Mouse (Mus musculus) neural tube, embryonic 14.5 days (tissue): Measurements from ENCODE around the gene Ablim1. TPM values are rescaled to one million over a fixed set of nuclear protein-coding genes. Genes with fewer than 3 reads are reported as not detected.
A peak's percentile ranks its signal among the peaks of the same experiment; 100 is the strongest.

Experiments
- ATAC-seq: fragments of 200-750 bp; cut with Nextera tagmentation; 2 replicates; pipeline ENCODE4 v1.8.0; 2017; ENCODE audit warnings: low read depth, mild to moderate bottlenecking, moderate TSS enrichment, moderate library complexity
- H3K27ac ChIP-seq: fragments of 300-500 bp; sonication (generic); 2 replicates; pipeline ENCODE4 v1.5.1; 2014; ENCODE audit warnings: low read depth, mild to moderate bottlenecking, control low read depth, low read length, moderate library complexity, mixed read lengths
- H3K27me3 ChIP-seq: fragments of 300-500 bp; sonication (generic); 2 replicates; pipeline ENCODE4 v1.6.1; 2014; ENCODE audit warnings: low read length; ENCODE audit not compliant: control insufficient read depth, insufficient read depth
- H3K36me3 ChIP-seq: fragments of 300-500 bp; sonication (generic); 2 replicates; pipeline ENCODE4 v1.6.1; 2014; ENCODE audit warnings: low read length, mixed read lengths; ENCODE audit not compliant: control insufficient read depth, insufficient read depth
- H3K4me1 ChIP-seq: fragments of 300-500 bp; sonication (generic); 2 replicates; pipeline ENCODE4 v1.6.1; 2014; ENCODE audit warnings: low read length; ENCODE audit not compliant: control insufficient read depth, insufficient read depth
- H3K4me2 ChIP-seq: fragments of 300-500 bp; sonication (generic); 2 replicates; pipeline ENCODE4 v1.6.1; 2014; ENCODE audit warnings: mild to moderate bottlenecking, low read depth, low read length, control low read depth
- H3K4me3 ChIP-seq: fragments of 300-500 bp; sonication (generic); 2 replicates; pipeline ENCODE4 v1.5.1; 2014; ENCODE audit warnings: low read depth, low read length, control low read depth, mixed read lengths
- H3K9ac ChIP-seq: fragments of 300-500 bp; sonication (generic); replicated peaks from 2 replicates; pipeline ENCODE4 v1.6.1; 2014; ENCODE audit warnings: low read depth, mild to moderate bottlenecking, control low read depth, low read length, mixed read lengths
- H3K9me3 ChIP-seq: fragments of 300-500 bp; sonication (generic); 2 replicates; pipeline ENCODE4 v1.6.1; 2016; ENCODE audit warnings: low read length; ENCODE audit not compliant: control insufficient read depth
- WGBS: fragments of 180-500 bp; shearing (Covaris S2); extraction: QIAGEN DNeasy Blood & Tissue Kit; methylation state at CpG from one replicate; pipeline ENCODE4 v1.1.7; 2014; 5-methylcytosine and 5-hydroxymethylcytosine counted together
- polyA plus RNA-seq: library from polyadenylated mRNA; unstranded; fragments of >200 nt; fragmentation: Nextera tagmentation; extraction: Ambion mirVana; gene quantifications from 2 replicates; pipeline ENCODE4 v1.2.1, GENCODE M21; 2014

Ablim1 gene
- polyA plus RNA-seq, 1 experiment from 2014 or later: 47.4 TPM

- no peak for ATAC-seq
- H3K36me3 ChIP-seq: no peaks in the 10 kb centered on the region
- no peak overlapping the region for H3K4me3 ChIP-seq
- H3K27ac ChIP-seq: no peak overlapping the region
- H3K27me3 ChIP-seq: peaks cover 9% of the 10 kb centered on the region; the same call in 1 of the 2 replicates
- H3K4me1 ChIP-seq: peaks cover 7% of the 10 kb centered on the region
- WGBS: 68% methylated on average over 3 of the region's 3 CpGs
- H3K9ac ChIP-seq: no peak overlapping the region
- no peaks in the 10 kb centered on the region for H3K9me3 ChIP-seq
- H3K4me2 ChIP-seq: no peak overlapping the region
Observed at GRCm38 (mm10) chr19:57012068-57012467, 302.7 kb downstream of the Ablim1 start.

- Histone ChIP-seq H3K4me3 (no peak overlapping the region), H3K9me3 (no peaks in the 10 kb centered on the region), H3K36me3 (no peaks in the 10 kb centered on the region), H3K4me1 (peaks cover 7% of the 10 kb centered on the region), H3K27ac (no peak overlapping the region), H3K9ac (no peak overlapping the region), H3K4me2 (no peak overlapping the region), H3K27me3 (peaks cover 9% of the 10 kb centered on the region; the same call in 1 of the 2 replicates)
- 43% methylated on average over 4 of the region's 4 CpGs for WGBS
- ATAC-seq: no peak
Observed at GRCm38 (mm10) chr19:57010064-57010463, 304.7 kb downstream of the Ablim1 start.

GRCm38 (mm10) chr19:57009653-57010052 is 305.1 kb downstream of the Ablim1 start:
- peaks cover 9% of the 10 kb centered on the region; the same call in 1 of the 2 replicates for H3K27me3 ChIP-seq
- no peak overlapping the region for H3K27ac ChIP-seq
- WGBS: 47% methylated on average over 4 of the region's 4 CpGs
- no peak overlapping the region for H3K9ac ChIP-seq
- no peak overlapping the region for H3K4me2 ChIP-seq
- H3K36me3 ChIP-seq: no peaks in the 10 kb centered on the region
- H3K9me3 ChIP-seq: no peaks in the 10 kb centered on the region
- peaks cover 7% of the 10 kb centered on the region for H3K4me1 ChIP-seq
- ATAC-seq: no peak
- H3K4me3 ChIP-seq: no peak overlapping the region

- H3K9ac ChIP-seq: peak within 1 kb of the TSS; percentile 48
- ATAC-seq: peak; percentile 63
- WGBS: 4% methylated on average over 62 of the region's 68 CpGs
- H3K4me1 ChIP-seq: peaks cover 14% of the 10 kb centered on the region
- H3K36me3 ChIP-seq: no peaks in the 10 kb centered on the region
- peak within 1 kb of the TSS; percentile 71 for H3K4me2 ChIP-seq
- H3K27me3 ChIP-seq: peaks cover 9% of the 10 kb centered on the region; the same call in 1 of the 2 replicates
- H3K4me3 ChIP-seq: peak within 1 kb of the TSS; percentile 42
- H3K27ac ChIP-seq: no peak within 1 kb of the TSS
- H3K9me3 ChIP-seq: no peaks in the 10 kb centered on the region
Observed at GRCm38 (mm10) chr19:57007781-57008710, 306.7 kb downstream of the Ablim1 start, which contains the start of gene Afap1l2. TSS of gene Afap1l2 (minus strand) at chr19:57008228.

- Histone ChIP-seq H3K4me2 (peak overlapping the region; percentile 71), H3K9ac (peak overlapping the region; percentile 48), H3K4me3 (peak overlapping the region; percentile 42), H3K9me3 (no peaks in the 10 kb centered on the region), H3K36me3 (no peaks in the 10 kb centered on the region), H3K27ac (no peak overlapping the region), H3K4me1 (peaks cover 14% of the 10 kb centered on the region), H3K27me3 (peaks cover 9% of the 10 kb centered on the region; the same call in 1 of the 2 replicates)
- no peak for ATAC-seq
- WGBS: 58% methylated on average over 16 of the region's 16 CpGs
Observed at GRCm38 (mm10) chr19:57007291-57007690, 307.4 kb downstream of the Ablim1 start.

- Histone ChIP-seq H3K9ac (peak overlapping the region; percentile 48), H3K36me3 (no peaks in the 10 kb centered on the region), H3K4me2 (peak overlapping the region; percentile 71; the same call in 1 of the 2 replicates), H3K27me3 (peaks cover 9% of the 10 kb centered on the region; the same call in 1 of the 2 replicates), H3K4me3 (peak overlapping the region; percentile 42; the same call in 1 of the 2 replicates), H3K9me3 (no peaks in the 10 kb centered on the region), H3K4me1 (peaks cover 14% of the 10 kb centered on the region), H3K27ac (no peak overlapping the region)
- ATAC-seq: no peak
- WGBS: 57% methylated on average over 13 of the region's 13 CpGs
Observed at GRCm38 (mm10) chr19:57006841-57007240, 307.9 kb downstream of the Ablim1 start.

GRCm38 (mm10) chr19:57005062-57005461 is 309.7 kb downstream of the Ablim1 start:
- Histone ChIP-seq H3K4me3 (no peak overlapping the region), H3K36me3 (no peaks in the 10 kb centered on the region), H3K27me3 (peaks cover 9% of the 10 kb centered on the region; the same call in 1 of the 2 replicates), H3K9ac (no peak overlapping the region), H3K4me2 (no peak overlapping the region), H3K4me1 (peaks cover 14% of the 10 kb centered on the region), H3K9me3 (no peaks in the 10 kb centered on the region), H3K27ac (no peak overlapping the region)
- 85% methylated on average over 4 of the region's 4 CpGs for WGBS
- ATAC-seq: no peak

GRCm38 (mm10) chr19:57003460-57003810 is 311.3 kb downstream of the Ablim1 start:
- no peak overlapping the region for H3K4me3 ChIP-seq
- H3K27me3 ChIP-seq: peaks cover 6% of the 10 kb centered on the region; the same call in 1 of the 2 replicates
- peaks cover 14% of the 10 kb centered on the region for H3K4me1 ChIP-seq
- no peaks in the 10 kb centered on the region for H3K9me3 ChIP-seq
- peak overlapping the region; percentile 23; the same call in 1 of the 2 replicates for H3K4me2 ChIP-seq
- H3K9ac ChIP-seq: no peak overlapping the region
- ATAC-seq: no peak
- WGBS: 28% methylated on average over 7 of the region's 7 CpGs
- H3K27ac ChIP-seq: no peak overlapping the region
- no peaks in the 10 kb centered on the region for H3K36me3 ChIP-seq
